Mouse (Mus musculus): ENCODE data around the gene Cyp4f13. TPM values are rescaled to one million over a fixed set of nuclear protein-coding genes. Genes with fewer than 3 reads are reported as not detected.

Gene Cyp4f13
- polyA plus RNA-seq (2014; fragmentation: Illumina TruSeq; extraction: RNeasy Lipid Tissue Mini Kit (QIAGEN cat#74804); ENCODE audit: low read depth, low replicate concordance) = 50.7 TPM

DNA sequence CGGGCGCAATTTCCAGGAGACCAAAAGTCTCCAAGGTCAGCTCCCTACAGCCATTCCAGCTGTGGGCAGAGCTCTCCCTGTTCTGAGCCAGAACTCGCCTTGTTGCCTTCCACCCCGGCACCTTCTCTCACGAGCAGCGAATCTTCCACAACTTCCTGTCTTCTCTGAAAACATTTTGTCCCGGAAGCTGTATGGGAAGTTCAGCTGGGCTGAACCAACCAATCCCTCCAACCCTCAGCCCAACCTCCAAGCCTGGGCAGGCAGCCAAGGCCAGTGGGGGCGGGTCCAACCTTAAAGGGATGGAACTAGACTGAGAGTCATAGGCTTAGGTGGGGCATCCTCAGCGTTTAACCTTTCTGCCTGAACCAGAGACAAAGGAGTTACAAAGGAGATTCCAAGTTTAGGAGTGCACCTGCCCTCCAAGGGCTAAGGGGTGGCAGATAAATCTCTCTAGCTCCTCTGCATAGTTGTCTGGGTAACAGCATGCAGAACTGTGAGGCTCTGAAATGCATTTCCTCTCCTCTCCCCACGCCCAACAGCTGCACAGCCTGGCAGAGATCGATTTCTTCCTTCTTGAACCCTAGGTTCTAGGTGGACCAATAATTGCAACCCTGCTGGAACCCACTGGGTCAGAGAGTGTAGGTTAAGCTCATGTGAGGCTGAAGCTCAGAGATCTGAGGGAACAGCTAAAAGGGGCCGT, at the start of gene Cyp4f13:
Gene Cyp4f13 (minus strand): TSS at position 188 of the 700 bp plus-strand sequence.

DNA sequence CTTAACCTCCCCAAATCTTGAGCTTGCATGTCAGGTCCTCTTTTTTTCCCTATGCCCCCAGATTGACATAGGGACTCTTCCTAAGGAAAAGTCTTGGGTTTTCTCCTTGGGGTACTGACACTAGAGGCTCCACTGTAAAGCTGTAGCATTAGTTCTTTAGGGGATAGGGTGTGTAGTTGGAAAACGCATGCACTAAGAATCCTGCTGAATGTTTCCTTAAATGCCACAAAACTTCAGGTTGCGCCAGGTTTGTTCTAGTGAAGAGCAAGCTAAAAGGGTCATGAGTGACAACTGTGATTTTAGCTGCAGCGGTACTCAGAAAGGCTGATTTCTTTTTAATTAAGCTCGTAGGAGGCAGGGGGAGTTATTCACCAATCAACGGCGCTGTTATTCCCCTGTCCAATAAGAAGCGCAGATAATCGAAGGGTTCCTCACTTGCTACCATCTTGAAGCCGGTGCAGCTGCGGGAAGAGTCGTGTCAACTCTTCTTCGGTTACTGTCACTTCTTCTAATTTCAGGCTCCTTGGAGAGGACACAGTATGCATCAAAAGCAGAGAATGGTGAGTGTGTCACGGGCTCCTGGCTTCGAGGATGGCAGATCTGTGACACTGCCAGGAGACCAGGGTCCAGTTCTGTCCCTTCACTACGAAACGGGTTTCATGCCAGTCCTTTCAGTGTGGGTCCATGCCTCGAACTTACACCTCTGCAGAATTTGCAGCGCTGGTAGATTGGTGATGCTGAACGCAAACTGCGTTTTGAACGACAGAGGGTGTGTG, 45.7 kb upstream of the Cyp4f13 start, which contains the start of gene Zfp952:
Gene Zfp952 (plus strand): TSS at position 431 of the 776 bp plus-strand sequence.

DNA sequence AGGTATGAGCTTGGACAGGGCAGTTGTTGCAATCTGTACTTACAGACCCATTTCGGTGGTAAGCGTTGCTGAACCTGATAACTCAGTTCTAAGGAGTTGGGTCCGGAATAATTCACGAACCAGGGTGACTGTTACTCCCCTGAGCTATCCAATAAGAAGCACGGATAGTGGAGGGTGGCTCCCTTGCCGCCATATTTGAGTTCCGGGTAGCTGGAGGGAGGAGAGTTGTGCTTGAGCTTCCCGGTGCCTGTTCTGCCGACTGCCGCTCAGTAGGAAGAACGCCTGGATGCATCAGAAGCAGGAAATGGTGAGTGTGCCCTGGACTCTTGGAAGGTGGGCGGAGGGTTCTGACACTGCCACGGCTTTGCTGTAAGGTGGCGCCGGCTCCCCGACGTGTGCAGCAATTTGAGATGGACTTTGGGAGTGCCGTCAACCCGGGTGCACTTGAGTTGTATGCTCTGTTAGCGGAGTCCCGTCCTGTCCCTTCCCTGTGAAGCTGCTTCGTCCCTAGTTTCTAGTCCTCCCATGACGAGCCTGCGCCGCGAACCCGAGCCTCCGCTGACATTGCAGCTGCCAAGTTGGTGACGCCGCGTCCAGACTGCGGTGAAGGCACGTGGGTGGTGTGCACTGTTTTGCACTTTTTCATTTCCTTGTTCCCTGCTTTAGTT, 18.6 kb upstream of the Cyp4f13 start, which contains the start of gene Zfp472:
Gene Zfp472 (plus strand): TSS at position 192 of the 668 bp plus-strand sequence.

DNA sequence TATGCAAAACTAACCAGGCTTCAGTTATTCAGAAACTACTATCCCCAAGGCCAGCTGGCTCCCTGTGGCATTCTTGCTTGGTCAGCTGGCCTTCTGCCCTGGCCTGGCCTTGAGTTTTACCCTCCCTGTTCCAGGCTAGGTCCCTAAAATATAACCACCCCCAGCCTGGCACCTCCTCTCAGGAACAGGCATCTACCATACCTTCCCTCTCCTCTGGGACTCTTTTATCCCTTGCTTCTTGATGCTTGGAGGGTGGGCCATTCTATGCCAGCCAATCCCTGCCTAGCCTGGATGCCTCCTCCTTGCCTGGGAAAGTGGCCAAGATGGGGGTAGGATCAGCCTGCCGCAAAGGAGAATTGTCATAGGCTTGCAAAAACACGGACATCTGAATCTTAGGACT, 30.1 kb downstream of the Cyp4f13 start, which contains the start of gene Cyp4f14:
Gene Cyp4f14 (minus strand): TSS at position 212 of the 400 bp plus-strand sequence.

DNA sequence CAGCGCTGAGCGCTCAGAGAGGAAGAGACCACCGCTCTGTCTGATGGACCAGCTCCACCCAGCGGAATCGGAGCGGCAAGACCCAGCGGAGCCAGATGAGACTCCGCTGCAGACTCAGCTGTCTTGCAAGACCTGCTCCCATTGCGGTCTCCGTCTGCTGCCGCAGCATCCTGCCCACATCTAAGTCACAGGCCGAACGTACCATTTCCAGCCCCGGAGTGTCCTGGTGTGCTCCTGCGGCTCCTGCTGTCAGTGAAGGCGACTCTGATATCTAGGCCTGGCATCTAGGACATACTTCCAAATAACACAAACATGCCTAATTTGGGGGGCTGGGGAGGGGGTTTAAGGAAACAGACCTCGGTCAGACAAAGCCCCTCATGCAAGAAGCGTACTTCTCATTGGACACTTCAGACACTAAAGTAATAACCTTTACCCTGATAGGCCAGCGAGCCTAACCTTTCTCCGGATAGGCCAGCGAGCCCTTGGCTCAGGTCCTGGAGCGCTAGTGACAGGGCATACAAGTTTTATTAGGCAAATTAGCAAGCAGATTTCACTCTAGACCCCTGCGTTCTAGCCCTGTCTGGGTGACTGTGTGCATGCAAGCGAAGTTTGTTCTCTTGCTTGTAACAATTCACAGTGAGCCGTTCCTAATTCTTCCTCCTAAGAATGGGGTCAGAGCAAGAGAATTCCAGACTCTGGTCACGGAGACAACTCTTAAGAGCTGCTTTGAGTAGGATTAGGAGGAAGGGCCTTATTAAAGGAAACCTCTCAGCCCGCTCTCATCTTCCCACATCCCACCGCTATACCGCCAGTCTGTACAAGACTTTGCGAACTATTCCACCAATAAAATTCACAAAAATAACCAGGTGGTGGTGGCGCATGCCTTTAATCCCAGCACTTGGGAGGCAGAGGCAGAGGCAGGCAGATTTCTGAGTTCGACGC, 55.7 kb downstream of the Cyp4f13 start, which contains the start of gene Zfp870:
Gene Zfp870 (minus strand): TSS at position 404 of the 942 bp plus-strand sequence.

Other genes starting within 250 kb of the Cyp4f13 start
- gene Zfp871, start 159.1 kb downstream of the Cyp4f13 start, polyA plus RNA-seq (2014; fragmentation: Illumina TruSeq; extraction: RNeasy Lipid Tissue Mini Kit (QIAGEN cat#74804); ENCODE audit: low read depth, low replicate concordance) = 13.4 TPM
- gene Zfp811, start 137.5 kb downstream of the Cyp4f13 start, polyA plus RNA-seq (2014; fragmentation: Illumina TruSeq; extraction: RNeasy Lipid Tissue Mini Kit (QIAGEN cat#74804); ENCODE audit: low read depth, low replicate concordance) = 1.0 TPM
- gene Zfp799, start 117.1 kb downstream of the Cyp4f13 start, polyA plus RNA-seq (2014; fragmentation: Illumina TruSeq; extraction: RNeasy Lipid Tissue Mini Kit (QIAGEN cat#74804); ENCODE audit: low read depth, low replicate concordance) = 5.5 TPM
- 5.7 TPM for gene Zfp870, start 55.8 kb downstream of the Cyp4f13 start, polyA plus RNA-seq (2014; fragmentation: Illumina TruSeq; extraction: RNeasy Lipid Tissue Mini Kit (QIAGEN cat#74804); ENCODE audit: low read depth, low replicate concordance)
- 0.17 TPM for gene Cyp4f14, start 30.1 kb downstream of the Cyp4f13 start, polyA plus RNA-seq (2014; fragmentation: Illumina TruSeq; extraction: RNeasy Lipid Tissue Mini Kit (QIAGEN cat#74804); ENCODE audit: low read depth, low replicate concordance)
- 6.4 TPM for gene Zfp472, start 18.4 kb upstream of the Cyp4f13 start, polyA plus RNA-seq (2014; fragmentation: Illumina TruSeq; extraction: RNeasy Lipid Tissue Mini Kit (QIAGEN cat#74804); ENCODE audit: low read depth, low replicate concordance)
- gene Zfp952, start 45.7 kb upstream of the Cyp4f13 start, polyA plus RNA-seq (2014; fragmentation: Illumina TruSeq; extraction: RNeasy Lipid Tissue Mini Kit (QIAGEN cat#74804); ENCODE audit: low read depth, low replicate concordance) = 8.5 TPM
- 5.9 TPM for gene Zfp763, start 86.0 kb upstream of the Cyp4f13 start, polyA plus RNA-seq (2014; fragmentation: Illumina TruSeq; extraction: RNeasy Lipid Tissue Mini Kit (QIAGEN cat#74804); ENCODE audit: low read depth, low replicate concordance)
- gene 4921501E09Rik, start 120.7 kb upstream of the Cyp4f13 start, polyA plus RNA-seq (2014; fragmentation: Illumina TruSeq; extraction: RNeasy Lipid Tissue Mini Kit (QIAGEN cat#74804); ENCODE audit: low read depth, low replicate concordance) = 0.41 TPM
- 5.3 TPM for gene Zfp563, start 141.9 kb upstream of the Cyp4f13 start, polyA plus RNA-seq (2014; fragmentation: Illumina TruSeq; extraction: RNeasy Lipid Tissue Mini Kit (QIAGEN cat#74804); ENCODE audit: low read depth, low replicate concordance)
- gene Morc2b, start 192.3 kb upstream of the Cyp4f13 start, polyA plus RNA-seq (2014; fragmentation: Illumina TruSeq; extraction: RNeasy Lipid Tissue Mini Kit (QIAGEN cat#74804); ENCODE audit: low read depth, low replicate concordance) = 2.6 TPM
- not detected for gene Olfr55, start 221.0 kb upstream of the Cyp4f13 start, polyA plus RNA-seq (2014; fragmentation: Illumina TruSeq; extraction: RNeasy Lipid Tissue Mini Kit (QIAGEN cat#74804); ENCODE audit: low read depth, low replicate concordance)
- gene Olfr239, start 243.9 kb upstream of the Cyp4f13 start, polyA plus RNA-seq (2014; fragmentation: Illumina TruSeq; extraction: RNeasy Lipid Tissue Mini Kit (QIAGEN cat#74804); ENCODE audit: low read depth, low replicate concordance) = not detected

Measured in adipose tissue, adult 10 weeks (tissue).